Mouse (Mus musculus): ENCODE results near the gene Ascl5.

GRCm38 (mm10) chr1:136014796-136015502, 35.7 kb upstream of the Ascl5 start:
- TF ChIP-seq MAX (IDR thresholded peaks at IDR 0.05; ENCODE audit: low read depth), result no peak
- no peak for TF ChIP-seq MYOG (IDR thresholded peaks at IDR 0.05; ENCODE audit: control insufficient read depth in 1 of 3, insufficient read depth in 1 of 3, insufficient read length in 2 of 3, low read depth in 2 of 3)
- no peak for TF ChIP-seq MYOD1 (IDR thresholded peaks at IDR 0.05; ENCODE audit: control insufficient read depth in 1 of 3, insufficient read length in 2 of 3, low read depth in 2 of 3)
- no peak for TF ChIP-seq POLR2A (IDR thresholded peaks at IDR 0.05; ENCODE audit: insufficient read length, low read depth)
- TF ChIP-seq TCF3 (IDR thresholded peaks at IDR 0.05; ENCODE audit: insufficient read length, low read depth), result no peak

Data from myocyte (in vitro differentiated cells).